Mouse (Mus musculus) stomach, adult 2 months (tissue): Measurements from ENCODE around the gene Ifnk. TPM values are rescaled to one million over a fixed set of nuclear protein-coding genes. Genes with fewer than 3 reads are reported as not detected.

ENCODE experiments used
- polyA plus RNA-seq: library from polyadenylated mRNA; depleted of rRNA; stranded (reverse); fragments of >200 nt; gene quantifications from 2 replicates; pipeline ENCODE4 v1.2.3, GENCODE M21; 2012; rRNA removed

Gene Ifnk
- polyA plus RNA-seq: not detected in 2 replicates

GRCm38 (mm10) chr4:35151756-35152155 lies at the start of gene Ifnk:
Gene Ifnk, plus strand, starts transcription at chr4:35152056.

GRCm38 (mm10) chr4:35156751-35157611 lies 5.1 kb downstream of the Ifnk start, which contains the start of gene Mob3b:
Gene Mob3b, minus strand, starts transcription at chr4:35157484.

Other genes with a start within 250 kb of the Ifnk start
- gene Mob3b, start 5.4 kb downstream of the Ifnk start, polyA plus RNA-seq: 2.5 and 4.0 TPM in 2 replicates
- gene C9orf72, start 74.1 kb downstream of the Ifnk start, polyA plus RNA-seq: 1.5 and 2.3 TPM in 2 replicates